Mouse (Mus musculus) frontal cortex, postnatal 14 days (tissue): ENCODE measurements around the gene Frmd4b.
"Not testable (repeated sequence)": the region's sequence is repeated elsewhere in the genome, so short reads cannot be mapped to it uniquely, and the experiment has no call there.

Experiments
- DNase-seq, 2 experiments: peaks; one replicate each; pipeline ENCODE4 v3.0.0; 2022; ENCODE audit warnings: low spot score in 2 of 2

Frmd4b gene

DNA sequence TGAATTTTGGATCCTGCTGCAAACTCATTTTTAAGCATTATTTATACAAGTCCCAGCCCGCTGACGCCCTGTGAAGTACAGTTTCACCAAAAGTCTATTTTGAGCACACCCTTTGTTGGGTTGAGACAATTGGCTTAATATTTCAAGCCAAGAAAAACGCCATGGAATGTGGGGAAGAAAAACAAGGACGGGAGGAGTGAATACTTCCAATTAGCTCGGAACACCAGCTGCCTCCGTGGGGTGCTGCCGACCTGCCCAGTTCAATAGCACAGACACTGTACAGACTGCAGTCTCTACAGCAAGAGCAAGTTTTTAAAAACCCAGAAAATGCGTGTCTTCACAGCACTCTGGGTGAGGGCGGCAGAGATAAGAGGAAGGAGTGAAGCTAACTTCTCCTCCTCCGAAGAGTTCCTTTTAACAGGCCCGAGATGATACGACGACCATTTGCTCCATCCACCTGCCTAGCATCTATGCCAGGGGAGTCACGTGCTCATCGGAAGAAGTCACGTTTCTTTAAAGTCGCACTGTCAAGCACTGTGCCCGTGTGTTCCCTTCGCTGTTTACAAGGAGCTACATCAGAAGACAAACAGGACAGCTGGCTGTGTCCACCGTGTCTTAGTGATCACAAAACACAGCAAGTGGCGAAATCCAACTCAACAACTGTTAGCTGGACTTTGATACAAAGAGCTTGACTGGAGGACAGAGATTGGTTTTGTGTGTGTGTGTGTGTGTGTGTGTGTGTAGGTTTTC, 326.0 kb downstream of the Frmd4b start:
- no peak for DNase-seq

DNA sequence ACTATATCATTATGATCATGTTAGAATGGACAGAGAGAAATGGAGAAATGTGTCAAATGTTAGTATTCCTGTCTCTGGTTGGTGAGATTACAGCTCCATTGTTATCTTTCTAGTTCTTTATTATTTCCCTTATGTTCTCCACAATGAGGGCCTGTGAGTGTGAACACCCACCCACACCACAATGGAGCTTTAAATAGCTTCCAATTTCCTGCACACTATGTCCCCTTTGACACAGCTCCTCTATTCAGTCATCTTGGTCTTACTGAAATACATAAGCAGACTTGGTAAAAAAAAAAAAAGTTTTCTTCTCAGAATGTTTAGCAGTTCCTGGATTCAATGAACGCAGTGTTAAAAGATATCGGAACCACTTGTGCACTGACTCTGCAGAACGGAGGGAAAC, 326.7 kb downstream of the Frmd4b start:
- DNase-seq: no peak

DNA sequence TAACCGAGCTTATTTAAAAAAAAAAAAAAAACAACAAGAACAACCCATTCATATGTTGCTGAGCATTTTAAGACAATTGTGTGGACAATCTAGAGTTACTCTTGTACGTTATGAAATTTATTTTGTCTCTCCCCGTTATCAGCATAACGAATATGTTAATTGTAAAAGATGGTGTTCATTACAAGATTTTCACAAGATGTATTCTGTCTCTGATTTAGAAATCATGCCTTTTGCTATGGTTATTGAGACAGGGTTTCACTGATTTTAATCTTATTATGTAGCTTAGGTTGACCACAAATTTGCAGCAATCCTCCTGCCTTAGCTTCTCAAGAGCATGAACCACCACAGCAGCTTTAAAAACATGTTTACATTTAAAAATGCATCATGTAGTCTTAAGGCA, 327.5 kb downstream of the Frmd4b start:
- DNase-seq: no peak

DNA sequence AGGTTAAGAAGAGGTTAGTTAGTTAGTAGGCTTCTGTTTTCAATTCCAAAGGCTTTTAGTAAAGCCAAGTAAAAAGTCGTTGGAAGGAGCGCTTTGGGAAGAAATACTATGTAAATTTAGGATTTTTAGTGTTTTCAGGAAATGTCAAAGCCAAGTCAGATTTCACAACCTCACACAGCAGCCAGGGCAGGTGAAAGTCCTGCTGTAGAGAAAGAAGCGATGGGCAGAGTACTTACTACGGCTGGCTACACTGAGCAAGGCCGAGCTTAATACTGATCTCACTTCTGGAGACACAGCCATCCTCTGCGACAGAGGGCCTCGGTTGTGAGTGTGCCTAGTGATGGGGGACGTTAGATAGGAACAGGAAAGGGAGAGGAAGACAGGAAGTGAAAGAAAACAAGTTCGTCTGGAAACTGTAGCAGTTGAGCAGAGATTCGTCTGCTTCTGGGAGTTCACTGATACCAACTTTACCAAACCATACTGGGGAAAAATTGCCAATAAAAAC, 328.0 kb downstream of the Frmd4b start:
- no peak for DNase-seq

DNA sequence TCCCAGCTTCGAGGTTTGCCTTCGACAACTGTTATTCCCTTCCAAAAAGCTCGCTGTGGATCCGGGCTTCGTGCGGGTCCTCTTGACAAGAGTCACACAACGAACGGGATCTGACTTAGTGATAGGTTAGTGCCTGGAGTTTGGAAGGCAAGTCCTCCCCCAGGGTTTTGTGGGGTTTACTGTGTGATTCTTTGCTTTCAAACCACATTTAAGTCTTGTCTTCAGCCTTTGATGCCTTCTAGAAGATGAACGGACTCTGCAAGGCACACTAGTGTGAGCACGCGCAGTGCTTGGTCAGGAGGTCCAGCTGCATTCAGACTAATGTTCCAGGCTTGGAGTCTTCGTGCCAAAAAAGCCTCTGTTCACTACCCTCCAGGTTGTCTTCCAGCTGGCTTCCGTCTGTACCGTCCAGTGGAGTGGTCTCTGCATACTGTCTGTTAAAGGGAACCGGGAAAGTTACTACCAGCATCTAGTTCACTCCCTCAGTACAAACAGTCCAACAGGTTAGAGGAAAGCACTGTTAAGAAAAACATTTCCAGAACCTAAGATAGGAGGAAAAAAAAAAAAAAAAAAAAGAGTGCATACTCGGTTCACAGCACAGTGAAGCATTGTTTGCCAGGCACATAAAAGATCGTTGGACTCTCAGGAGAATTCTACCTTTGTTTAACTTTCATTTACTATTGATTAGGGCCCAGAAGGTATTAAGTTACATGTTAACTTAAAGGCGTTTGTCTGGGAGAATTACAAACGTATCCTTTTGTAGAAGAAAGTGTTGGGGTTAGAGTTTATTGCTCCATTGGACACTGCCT, 329.1 kb downstream of the Frmd4b start:
- no peak for DNase-seq

DNA sequence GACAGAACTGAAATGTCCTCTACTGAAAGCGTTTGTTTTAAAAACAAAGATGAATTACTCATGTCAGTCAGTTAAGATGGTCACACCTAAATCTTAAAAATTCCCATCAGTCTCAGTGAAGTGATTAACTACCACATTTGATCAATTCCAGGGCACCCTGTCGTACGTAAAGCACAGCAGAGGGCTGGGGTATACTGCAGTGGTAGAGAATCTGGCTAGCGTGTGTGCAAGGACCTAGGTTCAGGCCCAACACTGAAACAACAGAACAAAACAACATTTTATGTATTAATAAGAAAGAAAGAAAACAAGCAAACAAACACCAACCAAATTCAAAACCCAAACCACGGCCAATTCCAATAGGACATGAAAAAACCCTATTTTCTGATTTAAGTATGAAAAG, 331.0 kb downstream of the Frmd4b start:
- no peak for DNase-seq

DNA sequence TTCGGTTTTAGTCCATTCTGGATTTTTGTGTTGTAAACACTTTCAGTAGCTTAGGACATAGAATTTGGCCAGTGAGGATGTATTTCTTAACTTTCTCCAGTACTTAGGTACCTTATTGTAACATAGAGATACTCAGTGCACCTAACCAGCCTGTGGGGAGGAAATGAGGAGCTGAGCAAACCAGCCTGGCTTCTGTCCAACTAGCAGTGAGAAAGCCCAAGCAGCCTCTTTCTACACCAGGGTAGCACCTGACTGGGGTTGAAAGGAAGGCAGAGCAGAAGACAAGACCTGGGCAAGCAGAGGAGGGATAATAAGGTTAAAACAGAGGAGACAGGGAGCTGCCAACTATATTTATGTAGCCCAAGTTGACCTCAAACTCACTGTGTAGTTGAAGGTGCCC, 333.7 kb downstream of the Frmd4b start:
- no peak for DNase-seq

DNA sequence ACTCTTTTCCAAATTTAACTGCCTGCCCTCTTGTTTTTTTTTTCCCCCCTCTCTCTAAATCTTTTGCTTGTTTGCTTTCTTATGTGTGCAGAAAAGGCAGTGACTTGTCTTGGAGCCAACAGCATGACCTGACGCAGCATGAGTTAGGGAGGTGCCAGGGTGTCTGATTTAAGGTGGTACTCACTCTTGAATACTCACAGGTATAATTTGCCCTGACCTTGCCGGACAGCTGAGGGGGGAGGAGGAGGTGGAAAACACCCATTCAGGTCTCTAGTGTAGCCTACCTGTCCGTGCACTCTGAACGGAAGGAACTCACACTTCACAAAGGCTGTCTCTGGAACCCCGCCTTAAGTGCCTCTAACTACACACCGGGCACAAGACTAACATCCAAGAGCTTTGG, 338.5 kb downstream of the Frmd4b start:
- DNase-seq: no peak

DNA sequence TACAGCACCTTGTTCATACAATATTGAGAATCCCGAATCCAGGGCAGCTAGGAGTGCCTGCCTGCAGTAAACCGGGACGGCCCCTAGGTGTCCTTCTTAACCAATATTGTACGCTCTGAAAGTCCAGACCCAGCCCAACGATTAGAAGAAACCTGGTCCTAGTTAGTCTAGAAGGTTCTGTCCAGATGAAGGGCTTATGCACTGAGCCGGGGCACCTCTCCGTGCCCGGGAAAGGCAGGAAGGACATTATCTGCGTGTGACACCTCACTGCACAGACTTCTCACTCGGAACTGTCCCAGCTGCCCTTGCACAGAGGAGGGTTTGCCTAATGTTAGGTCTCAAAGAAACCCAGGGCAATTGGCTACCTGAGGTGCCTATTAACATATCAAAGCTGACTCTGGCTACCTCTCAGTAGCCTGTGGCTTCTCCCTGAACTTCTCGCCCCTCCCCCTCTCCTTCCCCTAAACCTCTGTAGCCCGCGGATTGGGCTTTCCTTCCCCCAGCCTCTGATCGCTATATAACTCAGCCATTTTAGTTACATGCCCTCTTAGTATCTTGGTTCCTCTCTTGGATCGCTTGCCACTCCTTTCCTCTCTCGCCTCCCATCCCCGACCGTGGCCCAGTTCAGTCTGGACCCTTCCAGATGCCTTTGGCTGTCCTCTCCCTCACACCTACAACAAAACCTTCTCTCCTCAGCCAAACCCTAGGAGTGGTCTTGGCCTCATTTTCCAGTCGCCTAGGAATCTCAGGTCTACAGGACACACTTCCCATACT, 339.1 kb downstream of the Frmd4b start:
- DNase-seq: peak; percentile 60 to 76

DNA sequence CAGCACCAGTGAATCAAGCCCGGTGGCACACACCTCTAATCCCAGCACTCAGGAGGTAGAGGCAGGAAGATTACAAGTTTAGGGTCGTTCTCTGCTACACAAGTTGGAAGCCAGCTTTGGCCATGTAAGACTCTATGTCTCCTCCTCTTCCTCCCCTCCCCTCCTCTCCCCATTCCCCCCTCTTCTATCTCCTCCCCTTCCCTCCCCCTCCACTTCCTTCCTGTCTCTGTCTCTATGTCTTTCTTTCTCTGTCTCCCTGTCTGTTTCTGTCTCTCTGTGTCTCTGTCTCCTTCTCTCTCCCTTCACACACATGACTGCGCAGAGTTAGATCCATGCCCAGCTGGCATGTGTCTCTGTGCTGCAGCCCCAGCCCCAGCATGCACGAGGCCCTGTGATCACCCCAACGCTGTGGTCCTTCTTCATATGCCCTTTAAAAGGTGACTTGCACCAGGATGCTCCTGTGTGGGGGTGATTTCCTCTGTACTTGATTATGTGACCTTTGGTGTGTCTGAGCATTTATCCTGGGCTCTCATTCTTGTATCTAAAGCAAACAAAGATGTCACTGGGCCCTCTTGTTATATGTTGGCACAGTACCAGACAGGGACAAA, 340.3 kb downstream of the Frmd4b start:
- DNase-seq: no peak

DNA sequence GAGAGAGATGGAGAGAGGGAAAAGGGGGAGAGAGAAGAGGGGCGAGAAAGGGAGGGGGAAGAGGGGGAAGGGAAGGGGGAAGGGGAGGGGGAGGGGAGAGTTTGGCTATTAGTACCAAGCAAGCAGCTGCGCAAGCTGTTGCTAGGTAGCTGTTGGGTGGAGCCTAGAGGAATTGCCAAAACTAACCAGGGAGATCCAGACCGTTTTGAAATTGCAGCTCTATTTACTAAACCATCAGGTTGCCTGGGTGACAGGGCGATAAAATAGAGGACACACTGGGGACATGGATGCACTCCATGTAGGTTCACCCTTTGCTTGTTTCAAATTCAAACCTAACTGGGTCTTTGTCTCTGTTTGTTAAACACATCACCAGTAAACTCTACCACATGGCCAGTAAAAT, 341.0 kb downstream of the Frmd4b start:
- no peak for DNase-seq

DNA sequence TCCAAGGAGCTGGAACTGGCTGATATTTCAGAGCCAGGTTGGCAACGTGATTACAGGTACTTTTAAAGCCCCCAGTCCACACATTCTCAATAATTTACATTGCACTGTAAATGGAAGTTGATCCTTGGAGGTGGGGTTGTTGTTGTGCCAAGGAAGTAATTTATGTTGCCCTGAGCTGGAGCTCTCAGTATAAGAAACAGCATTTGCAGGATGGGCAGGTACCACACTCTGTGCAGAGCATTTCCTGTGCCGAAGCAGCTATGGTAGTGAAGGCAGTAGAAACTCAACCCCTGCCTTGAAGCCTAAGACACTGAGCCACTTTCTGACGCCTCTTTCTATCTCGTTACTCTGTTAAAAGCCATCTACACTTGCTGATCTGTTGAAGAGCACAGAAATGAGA, 341.6 kb downstream of the Frmd4b start:
- DNase-seq: no peak

DNA sequence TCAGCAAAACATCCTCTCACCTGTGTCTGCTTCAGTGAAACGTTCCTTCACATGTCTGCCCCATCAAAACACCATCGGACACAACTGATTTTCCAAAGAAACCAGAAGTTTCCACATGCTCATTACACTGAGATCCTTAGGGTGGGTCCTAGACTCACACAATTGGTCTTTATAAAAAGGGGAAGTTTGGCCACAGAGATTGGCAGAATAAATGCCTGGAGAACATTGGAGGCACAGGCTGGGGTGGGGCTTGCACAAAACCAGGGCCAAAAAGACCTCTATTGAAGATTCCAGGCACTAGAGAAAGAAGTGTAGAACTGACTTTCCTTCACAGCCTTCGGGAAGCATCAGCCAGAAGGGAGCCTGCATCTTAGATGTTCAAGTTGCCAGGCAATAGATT, 343.6 kb downstream of the Frmd4b start:
- no peak for DNase-seq

DNA sequence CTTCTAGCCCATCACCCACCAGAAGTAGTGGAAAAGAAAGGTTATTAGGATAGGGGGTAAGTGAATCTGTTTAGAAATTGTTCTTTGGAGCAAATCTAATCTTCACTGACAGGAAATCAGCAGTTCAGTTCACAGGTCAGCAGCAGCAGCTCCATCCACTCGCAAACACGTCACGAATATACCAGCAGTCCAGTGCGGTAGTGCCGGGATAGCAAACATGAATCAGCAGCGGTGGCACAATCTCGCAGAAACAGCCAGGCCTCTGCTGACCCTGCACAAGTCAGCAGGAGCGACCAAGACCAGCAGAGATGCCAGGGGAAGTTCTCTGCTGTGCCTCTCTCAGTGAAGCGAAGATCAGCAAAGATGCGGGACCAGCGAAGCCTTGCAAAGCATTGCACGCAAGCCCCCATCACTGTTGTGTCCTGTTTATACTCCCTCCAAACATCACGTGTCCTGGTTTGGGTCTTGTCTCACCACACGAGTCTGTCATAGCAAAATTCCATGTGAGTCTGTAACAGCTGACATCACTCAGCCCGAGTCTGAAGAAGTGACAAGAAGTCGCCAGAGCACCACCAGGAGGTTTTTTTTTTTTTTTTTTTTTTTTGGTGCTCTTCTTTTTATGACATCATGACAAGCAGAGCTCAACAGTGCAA, 344.2 kb downstream of the Frmd4b start:
- DNase-seq: no peak

DNA sequence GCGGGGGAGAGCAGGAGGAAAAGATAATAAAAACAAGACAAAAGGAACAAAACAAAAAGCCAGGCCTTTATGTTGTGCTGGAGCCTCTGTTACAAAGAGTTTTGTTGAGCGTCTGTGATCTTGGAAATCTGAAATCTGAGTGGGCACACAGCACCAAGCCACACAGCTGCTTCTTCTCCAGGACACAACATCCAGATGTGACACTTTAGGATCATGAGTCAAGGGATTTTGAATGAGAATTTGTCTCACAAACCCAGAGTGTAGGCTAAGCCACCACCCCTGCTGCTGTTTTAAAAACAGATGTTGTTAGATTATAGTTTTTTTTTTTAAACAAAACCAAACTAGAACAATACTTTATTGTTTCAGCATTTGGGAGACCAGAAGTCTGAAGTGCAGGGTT, 345.0 kb downstream of the Frmd4b start:
- no peak for DNase-seq

DNA sequence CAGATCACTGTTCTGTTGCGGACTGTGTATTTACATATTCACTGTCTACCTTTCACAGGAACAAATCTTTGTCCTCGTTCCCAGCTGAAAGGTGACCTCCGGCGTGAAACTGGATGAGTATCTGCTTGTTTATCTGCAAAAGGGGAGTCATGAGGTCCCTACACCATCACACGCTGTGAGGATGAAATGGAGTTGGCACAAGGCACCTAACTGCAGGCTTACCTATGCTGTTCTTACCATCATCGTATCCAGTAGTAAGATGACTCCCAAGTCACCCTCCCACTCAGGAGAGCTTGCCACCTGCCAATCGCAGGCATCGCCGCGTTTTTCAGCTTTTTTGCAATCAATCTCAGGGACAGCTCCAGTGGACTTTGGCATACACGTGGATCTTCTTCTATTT, 347.7 kb downstream of the Frmd4b start:
- DNase-seq: no peak

DNA sequence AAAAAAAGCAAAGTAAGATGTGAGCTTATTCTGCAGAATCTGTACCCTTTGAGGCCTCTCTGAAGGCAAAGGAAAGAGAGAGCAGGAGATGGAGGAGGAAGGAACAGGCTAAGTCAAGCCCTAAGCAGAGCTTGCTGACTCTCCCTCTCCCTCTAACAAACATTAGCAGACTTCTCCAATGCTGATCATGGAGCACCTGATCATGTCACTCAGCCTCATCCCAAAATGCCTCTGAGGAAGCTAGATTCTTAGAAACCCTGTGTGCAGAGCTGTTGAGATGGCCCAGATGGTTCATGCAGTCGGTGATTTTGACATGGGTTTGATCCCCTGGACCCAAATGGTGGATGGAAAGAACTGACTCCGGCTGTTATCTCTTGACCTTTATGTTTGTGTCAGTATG, 350.2 kb downstream of the Frmd4b start:
- no peak for DNase-seq

DNA sequence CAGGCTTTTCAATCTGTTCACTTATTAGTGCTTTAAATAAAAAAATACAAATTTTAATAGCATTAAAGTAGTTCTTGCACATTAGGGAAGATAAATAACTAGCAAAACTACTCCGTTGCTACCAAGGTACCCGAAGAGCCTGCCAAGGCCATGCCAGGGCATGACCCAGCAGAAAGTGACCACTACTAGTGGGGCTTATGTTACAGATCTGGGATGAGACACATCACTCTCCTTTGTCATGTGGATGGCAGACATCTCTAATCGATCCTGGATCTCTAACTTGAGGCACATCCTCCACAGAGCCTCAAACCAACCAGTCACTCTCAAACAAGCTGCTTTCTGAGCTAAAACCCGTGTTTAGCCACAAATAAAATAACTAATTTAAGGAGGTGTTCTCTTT, 350.7 kb downstream of the Frmd4b start:
- DNase-seq: no peak

DNA sequence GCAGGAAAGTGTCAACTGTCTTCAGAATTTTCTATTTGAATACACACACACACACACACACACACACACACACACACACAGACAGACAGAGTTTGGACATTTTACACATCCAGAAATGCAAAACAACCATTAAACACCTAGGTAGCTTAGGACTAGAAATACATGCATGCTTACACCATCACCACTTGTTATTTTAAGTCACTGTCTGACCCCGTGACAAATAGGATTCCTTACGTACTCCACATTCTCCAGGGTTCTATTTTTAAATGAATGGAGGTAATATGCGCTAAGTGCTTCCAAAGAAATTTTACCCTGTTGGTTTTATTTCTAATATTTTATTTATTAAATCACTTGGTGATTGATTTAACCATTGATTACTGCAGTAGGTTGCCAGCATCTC, 351.6 kb downstream of the Frmd4b start:
- no peak for DNase-seq

DNA sequence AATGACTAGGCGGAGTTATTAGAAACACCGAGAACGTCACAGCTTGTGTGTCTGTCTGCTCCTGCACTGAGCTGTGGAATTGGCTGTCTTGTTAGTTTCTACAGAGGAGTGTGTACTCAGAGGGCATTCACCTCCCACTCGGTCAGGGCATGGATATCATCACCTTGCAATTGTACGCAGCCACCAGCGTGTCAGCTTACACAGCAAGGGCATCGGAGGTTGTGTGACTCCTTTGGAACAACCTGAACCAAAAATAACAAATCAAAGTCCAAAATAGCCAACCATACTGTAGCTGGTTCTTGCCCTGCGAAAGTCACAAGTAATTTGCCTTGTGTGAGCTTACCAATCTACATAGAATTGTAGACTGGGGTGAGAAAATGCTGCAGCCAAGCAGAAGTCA, 352.1 kb downstream of the Frmd4b start:
- no peak for DNase-seq

DNA sequence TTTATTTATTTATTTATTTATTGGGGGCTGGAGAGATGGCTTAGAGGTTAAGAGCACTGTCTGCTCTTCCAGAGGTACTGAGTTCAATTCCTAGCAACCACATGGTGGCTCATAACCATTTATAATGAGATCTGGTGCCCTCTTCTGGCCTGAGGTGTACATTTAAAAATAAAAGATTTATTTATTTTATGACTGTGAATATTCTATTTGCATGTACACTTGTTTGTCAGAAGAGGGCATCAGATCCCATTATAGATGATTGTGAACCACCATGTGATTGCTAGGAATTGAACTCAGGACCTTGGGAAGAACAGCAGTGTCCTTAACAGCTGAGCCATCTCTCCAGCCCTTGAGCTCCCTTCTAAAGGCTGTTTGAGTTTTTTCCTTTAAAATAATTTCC, 353.6 kb downstream of the Frmd4b start:
- not testable (repeated sequence) for DNase-seq

DNA sequence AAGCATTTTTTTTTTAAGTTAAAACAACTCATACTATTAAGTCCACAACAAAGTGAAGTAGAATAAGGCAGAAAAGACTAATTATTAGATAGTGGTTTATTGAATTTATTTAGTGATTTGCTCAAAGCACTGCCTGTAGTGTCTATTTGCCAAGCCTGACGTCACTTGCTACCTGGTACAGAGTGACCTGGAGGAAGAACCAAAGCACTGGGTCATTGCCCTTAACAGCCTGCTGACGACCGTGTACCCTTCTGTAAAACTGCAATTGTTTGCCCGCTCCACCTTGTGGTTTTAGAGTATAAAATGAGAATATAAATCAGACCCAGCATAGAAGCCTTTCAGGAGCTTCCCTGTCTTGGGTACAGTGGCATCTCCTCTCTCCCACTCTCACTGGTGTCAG, 355.1 kb downstream of the Frmd4b start:
- no peak for DNase-seq
